Mouse (Mus musculus): ENCODE measurements at regions not wholly inside any gene's neighbourhood (a gene's known extent, or its start where the extent isn't known, plus 50 kb on each side); places are given as distances from the start of the nearest gene placed in this dataset.

- Histone ChIP-seq H3K27ac (ENCODE audit: insufficient read depth, low read depth, low read length) (no peak overlapping the region), H3K4me3 (ENCODE audit: insufficient read depth, low read depth, low read length) (no peak overlapping the region), H3K4me1 (ENCODE audit: control insufficient read depth, insufficient read depth, low read length) (peaks cover 2% of the 10 kb centered on the region; the same call in 1 of the 2 replicates)
- no peak for TF ChIP-seq CTCF (IDR thresholded peaks at IDR 0.05; ENCODE audit: insufficient read depth, low read depth, low read length)
- 83% methylated on average over 3 of the region's 3 CpGs for WGBS
Observed at GRCm38 (mm10) chr6:67104205-67104604, 66.9 kb upstream of the Gadd45a start.

- Histone ChIP-seq H3K4me3 (ENCODE audit: insufficient read depth, low read depth, low read length) (no peak overlapping the region), H3K4me1 (ENCODE audit: control insufficient read depth, insufficient read depth, low read length) (peaks cover 2% of the 10 kb centered on the region; the same call in 1 of the 2 replicates), H3K27ac (ENCODE audit: insufficient read depth, low read depth, low read length) (peak overlapping the region; percentile 33; the same call in 1 of the 2 replicates)
- 23% methylated on average over 11 of the region's 11 CpGs for WGBS
- TF ChIP-seq CTCF (IDR thresholded peaks at IDR 0.05; ENCODE audit: insufficient read depth, low read depth, low read length) (no peak), POLR2A (IDR thresholded peaks at IDR 0.05; ENCODE audit: insufficient read depth, low read depth, low read length) (no peak)
Observed at GRCm38 (mm10) chr6:67102541-67103134, 65.4 kb upstream of the Gadd45a start.

- Histone ChIP-seq H3K4me3 (ENCODE audit: insufficient read depth, low read depth, low read length) (no peak overlapping the region), H3K27ac (ENCODE audit: insufficient read depth, low read depth, low read length) (no peak overlapping the region), H3K4me1 (ENCODE audit: control insufficient read depth, insufficient read depth, low read length) (peaks cover 2% of the 10 kb centered on the region; the same call in 1 of the 2 replicates)
Observed at GRCm38 (mm10) chr6:67102014-67102413, 64.8 kb upstream of the Gadd45a start.

GRCm38 (mm10) chr6:67094426-67094825, 57.2 kb upstream of the Gadd45a start:
- 87% methylated on average over 3 of the region's 3 CpGs for WGBS
- TF ChIP-seq POLR2A (IDR thresholded peaks at IDR 0.05; ENCODE audit: insufficient read depth, low read depth, low read length), result no peak
- no peak for TF ChIP-seq CTCF (IDR thresholded peaks at IDR 0.05; ENCODE audit: insufficient read depth, low read depth, low read length)
- no peak overlapping the region for H3K27ac ChIP-seq (ENCODE audit: insufficient read depth, low read depth, low read length)
- H3K4me1 ChIP-seq (ENCODE audit: control insufficient read depth, insufficient read depth, low read length), result no peaks in the 10 kb centered on the region
- H3K4me3 ChIP-seq (ENCODE audit: insufficient read depth, low read depth, low read length), result no peak overlapping the region

More at GRCm38 (mm10) chr6:67102014-67102413, 64.8 kb upstream of the Gadd45a start:
- TF ChIP-seq POLR2A (IDR thresholded peaks at IDR 0.05; ENCODE audit: insufficient read depth, low read depth, low read length), result no peak
- TF ChIP-seq CTCF (IDR thresholded peaks at IDR 0.05; ENCODE audit: insufficient read depth, low read depth, low read length), result no peak
- 66% methylated on average over 4 of the region's 4 CpGs for WGBS

GRCm38 (mm10) chr6:67093128-67093527, 55.9 kb upstream of the Gadd45a start:
- 80% methylated on average over 1 of the region's 1 CpGs for WGBS
- TF ChIP-seq POLR2A (IDR thresholded peaks at IDR 0.05; ENCODE audit: insufficient read depth, low read depth, low read length), result no peak
- TF ChIP-seq CTCF (IDR thresholded peaks at IDR 0.05; ENCODE audit: insufficient read depth, low read depth, low read length), result no peak
- Histone ChIP-seq H3K27ac (ENCODE audit: insufficient read depth, low read depth, low read length) (no peak overlapping the region), H3K4me3 (ENCODE audit: insufficient read depth, low read depth, low read length) (no peak overlapping the region), H3K4me1 (ENCODE audit: control insufficient read depth, insufficient read depth, low read length) (no peaks in the 10 kb centered on the region)

- WGBS, result 86% methylated on average over 4 of the region's 4 CpGs
- TF ChIP-seq POLR2A (IDR thresholded peaks at IDR 0.05; ENCODE audit: insufficient read depth, low read depth, low read length) (no peak), CTCF (IDR thresholded peaks at IDR 0.05; ENCODE audit: insufficient read depth, low read depth, low read length) (no peak)
- H3K4me1 ChIP-seq (ENCODE audit: control insufficient read depth, insufficient read depth, low read length), result no peaks in the 10 kb centered on the region
- H3K27ac ChIP-seq (ENCODE audit: insufficient read depth, low read depth, low read length), result no peak overlapping the region
- no peak overlapping the region for H3K4me3 ChIP-seq (ENCODE audit: insufficient read depth, low read depth, low read length)
Observed at GRCm38 (mm10) chr6:67090150-67090549, 52.9 kb upstream of the Gadd45a start.

- Histone ChIP-seq H3K4me3 (ENCODE audit: insufficient read depth, low read depth, low read length) (no peak overlapping the region), H3K27ac (ENCODE audit: insufficient read depth, low read depth, low read length) (no peak overlapping the region), H3K4me1 (ENCODE audit: control insufficient read depth, insufficient read depth, low read length) (no peaks in the 10 kb centered on the region)
- WGBS, result 83% methylated on average over 3 of the region's 3 CpGs
- TF ChIP-seq POLR2A (IDR thresholded peaks at IDR 0.05; ENCODE audit: insufficient read depth, low read depth, low read length) (no peak), CTCF (IDR thresholded peaks at IDR 0.05; ENCODE audit: insufficient read depth, low read depth, low read length) (no peak)
Observed at GRCm38 (mm10) chr6:67089530-67090140, 52.4 kb upstream of the Gadd45a start.

GRCm38 (mm10) chr6:67088741-67089455, 51.6 kb upstream of the Gadd45a start:
- 84% methylated on average over 21 of the region's 21 CpGs for WGBS
- Histone ChIP-seq H3K4me1 (ENCODE audit: control insufficient read depth, insufficient read depth, low read length) (no peaks in the 10 kb centered on the region), H3K4me3 (ENCODE audit: insufficient read depth, low read depth, low read length) (no peak overlapping the region), H3K27ac (ENCODE audit: insufficient read depth, low read depth, low read length) (no peak overlapping the region)
- no peak for TF ChIP-seq POLR2A (IDR thresholded peaks at IDR 0.05; ENCODE audit: insufficient read depth, low read depth, low read length)
- no peak for TF ChIP-seq CTCF (IDR thresholded peaks at IDR 0.05; ENCODE audit: insufficient read depth, low read depth, low read length)

- TF ChIP-seq POLR2A (IDR thresholded peaks at IDR 0.05; ENCODE audit: insufficient read depth, low read depth, low read length) (no peak), CTCF (IDR thresholded peaks at IDR 0.05; ENCODE audit: insufficient read depth, low read depth, low read length) (no peak)
- Histone ChIP-seq H3K27ac (ENCODE audit: insufficient read depth, low read depth, low read length) (no peak overlapping the region), H3K4me3 (ENCODE audit: insufficient read depth, low read depth, low read length) (no peak overlapping the region), H3K4me1 (ENCODE audit: control insufficient read depth, insufficient read depth, low read length) (no peaks in the 10 kb centered on the region)
- 82% methylated on average over 5 of the region's 5 CpGs for WGBS
Observed at GRCm38 (mm10) chr6:67087837-67088440, 50.7 kb upstream of the Gadd45a start.

All from olfactory bulb, adult 2 months (tissue).